Mouse (Mus musculus) ES-E14 (cell line): ENCODE measurements around the gene Zfp472.

Experiments
- CHD2 ChIP-seq: IDR thresholded peaks from 2 replicates; pipeline ENCODE4 v1.6.1; 2014; ENCODE audit warnings: mild to moderate bottlenecking, low read depth, low read length, inconsistent platforms
- HCFC1 ChIP-seq: IDR thresholded peaks from 2 replicates; pipeline ENCODE4 v1.6.1; 2012; ENCODE audit warnings: low read length, inconsistent platforms, borderline replicate concordance; ENCODE audit not compliant: insufficient read depth
- MAFK ChIP-seq: IDR thresholded peaks from 2 replicates; pipeline ENCODE4 v1.6.1; 2014; ENCODE audit warnings: mild to moderate bottlenecking, low read depth, low read length, inconsistent platforms; ENCODE audit not compliant: insufficient read depth
- ZC3H11A ChIP-seq: IDR thresholded peaks from 2 replicates; pipeline ENCODE4 v1.6.1; 2012; ENCODE audit warnings: low read depth, mild to moderate bottlenecking, inconsistent platforms, low read length, borderline replicate concordance
- ZNF384 ChIP-seq: IDR thresholded peaks from 2 replicates; pipeline ENCODE4 v1.6.1; 2012; ENCODE audit warnings: low read depth, low read length, inconsistent platforms

- TF ChIP-seq ZNF384: no peak
- TF ChIP-seq MAFK: no peak
- TF ChIP-seq CHD2: no peak
- TF ChIP-seq ZC3H11A: no peak
- TF ChIP-seq HCFC1: no peak
Measured at GRCm38 (mm10) chr17:32939831-32940230, 25.8 kb upstream of the Zfp472 start.
